Mouse (Mus musculus): ENCODE measurements at regions not wholly inside any gene's neighbourhood (a gene's known extent, or its start where the extent isn't known, plus 50 kb on each side); places are given as distances from the start of the nearest gene placed in this dataset.

DNA sequence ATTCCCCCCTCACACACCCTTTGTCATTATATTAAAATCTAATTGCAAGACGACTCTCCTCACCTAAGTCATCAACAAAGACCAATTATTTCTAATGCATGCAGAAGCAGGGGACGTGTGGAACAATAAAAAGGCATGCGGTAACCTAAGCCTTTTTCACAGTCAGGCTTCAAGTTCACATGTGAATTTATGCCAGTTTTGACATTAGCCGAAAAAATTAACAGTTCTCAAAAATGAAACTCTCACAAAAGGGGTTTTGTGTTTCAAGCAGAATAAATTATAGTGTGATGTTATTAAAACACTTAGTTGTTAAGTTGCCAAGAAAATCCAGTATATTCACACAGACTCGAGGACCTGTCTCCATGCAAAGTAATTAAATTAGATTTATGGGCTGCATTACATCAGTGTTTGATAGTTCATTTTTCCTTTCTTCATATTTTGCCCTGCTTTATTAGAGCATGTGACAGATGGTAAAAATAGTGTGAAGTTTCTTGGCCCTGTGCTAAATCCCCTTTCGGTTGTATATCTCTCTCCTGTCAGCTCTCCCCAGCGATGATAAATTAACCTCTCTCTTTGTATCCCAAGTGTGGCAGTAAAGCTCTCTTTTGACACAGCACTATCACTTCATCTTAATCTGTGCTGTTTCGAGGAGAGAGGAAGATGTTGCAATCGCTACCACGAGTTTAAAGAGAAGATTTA is 287.5 kb upstream of the Zfp703 start:
- TF ChIP-seq E2F4 (IDR thresholded peaks at IDR 0.05; ENCODE audit: insufficient replicate concordance, low read depth, low read length) = no peak
- no peak for TF ChIP-seq MAFK (IDR thresholded peaks at IDR 0.05; ENCODE audit: insufficient replicate concordance, low read length)
- no peak for TF ChIP-seq CTCF (conservative IDR thresholded peaks at IDR 0.05 in 1 of 2, IDR thresholded peaks at IDR 0.05 in 1 of 2; ENCODE audit: low read depth in 2 of 2, low read length in 2 of 2)
- no peak for TF ChIP-seq MYC (IDR thresholded peaks at IDR 0.05; ENCODE audit: low read depth, low read length)
- TF ChIP-seq EP300 (IDR thresholded peaks at IDR 0.05; ENCODE audit: low read length) = no peak
- TF ChIP-seq IRF4 (IDR thresholded peaks at IDR 0.05; ENCODE audit: low read depth, low read length) = no peak
- TF ChIP-seq TCF12 (IDR thresholded peaks at IDR 0.05; ENCODE audit: low read depth, low read length) = no peak
- TF ChIP-seq NELFE (IDR thresholded peaks at IDR 0.05; ENCODE audit: low read depth, low read length) = no peak
- no peak for TF ChIP-seq KAT2A (IDR thresholded peaks at IDR 0.05; ENCODE audit: insufficient replicate concordance, low read length)
- no peak for TF ChIP-seq POLR2A (IDR thresholded peaks at IDR 0.05; ENCODE audit: low read depth, low read length)
- no peak for TF ChIP-seq UBTF (IDR thresholded peaks at IDR 0.05; ENCODE audit: low read depth, low read length)
- no peak for TF ChIP-seq USF1 (IDR thresholded peaks at IDR 0.05; ENCODE audit: low read depth, low read length)
- TF ChIP-seq USF2 (conservative IDR thresholded peaks at IDR 0.05; ENCODE audit: low read depth, low read length) = no peak
